In the genomic region with DNA sequence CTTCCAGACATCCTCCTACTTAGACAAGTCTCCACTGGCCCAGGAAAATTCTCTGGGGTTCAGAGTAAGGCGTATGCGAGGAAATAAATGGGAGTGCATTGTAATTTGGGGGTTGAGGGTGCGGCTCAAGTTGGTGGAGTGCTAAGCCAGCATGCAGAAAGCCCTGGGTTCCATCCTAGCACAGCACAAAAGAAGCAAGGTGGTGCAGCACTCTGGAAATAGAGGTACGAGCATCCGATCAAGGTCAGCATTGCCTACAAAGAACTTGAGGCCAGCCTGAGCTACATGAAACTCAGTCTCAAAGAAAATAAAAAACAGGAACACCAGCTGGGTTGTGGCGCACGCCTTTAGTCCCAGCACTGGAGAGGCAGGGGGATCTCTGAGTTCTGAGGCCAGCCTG, we compare ENCODE assay signal across 7 mouse cellular contexts. TPM values are rescaled to one million over a fixed set of nuclear protein-coding genes. Genes with fewer than 3 reads are reported as not detected.
DNase-seq lines count a peak whose midpoint lies in the region; ATAC-seq and TF ChIP-seq lines count a peak whose summit lies in the region.

Nanos3 (minus strand) TSS at position 101 of the 400 bp plus-strand sequence.

- TF ChIP-seq CTCF in small intestine, adult 2 months (IDR thresholded peaks at IDR 0.05; ENCODE audit: extremely low read depth, insufficient read length, insufficient replicate concordance, low read depth, low read length) = no peak

- peak within 1 kb of the TSS; percentile 87 for H3K27ac ChIP-seq in lung, embryonic 15.5 days
- peak within 1 kb of the TSS; percentile 100 for H3K27ac ChIP-seq in forebrain, embryonic 10.5 days
- H3K27ac ChIP-seq in limb, embryonic 11.5 days (replicated peaks; ENCODE audit: low read depth, low read length) = peak within 1 kb of the TSS; percentile 93; the same call in 1 of the 2 replicates
- no peak within 1 kb of the TSS for H3K27ac ChIP-seq in small intestine, adult 2 months (ENCODE audit: insufficient read depth, low read depth, low read length)

- H3K27me3 ChIP-seq in lung, embryonic 15.5 days = no peaks in the 10 kb centered on the region
- peaks cover 39% of the 10 kb centered on the region for H3K27me3 ChIP-seq in forebrain, embryonic 10.5 days (ENCODE audit: poor library complexity, severe bottlenecking)
- H3K27me3 ChIP-seq in limb, embryonic 11.5 days (ENCODE audit: control insufficient read depth, insufficient read depth, low read length) = no peaks in the 10 kb centered on the region
- peaks cover 11% of the 10 kb centered on the region for H3K27me3 ChIP-seq in small intestine, adult 2 months (ENCODE audit: control insufficient read depth, insufficient read depth, low read length)

- peak within 1 kb of the TSS; percentile 87 for H3K4me3 ChIP-seq in lung, embryonic 15.5 days
- peak within 1 kb of the TSS; percentile 91 for H3K4me3 ChIP-seq in forebrain, embryonic 10.5 days
- peak within 1 kb of the TSS; percentile 83 for H3K4me3 ChIP-seq in limb, embryonic 11.5 days (ENCODE audit: low read depth, low read length)
- H3K4me3 ChIP-seq in small intestine, adult 2 months (ENCODE audit: low read depth, low read length) = peak within 1 kb of the TSS; percentile 72

- ATAC-seq in lung, embryonic 15.5 days (ENCODE audit: borderline replicate concordance, extremely low read depth, low FRiP score, low TSS enrichment) = no peak
- no peak for ATAC-seq in limb, embryonic 11.5 days (ENCODE audit: insufficient number of reproducible peaks, low FRiP score, low TSS enrichment, low read depth)

- TF ChIP-seq POLR2A in small intestine, adult 2 months (IDR thresholded peaks at IDR 0.05; ENCODE audit: low read depth, low read length) = no peak

- peak within 1 kb of the TSS; percentile 91 for H3K9ac ChIP-seq in lung, embryonic 15.5 days
- peak within 1 kb of the TSS; percentile 99 for H3K9ac ChIP-seq in limb, embryonic 11.5 days (ENCODE audit: low read length)

- H3K36me3 ChIP-seq in lung, embryonic 15.5 days = no peaks in the 10 kb centered on the region
- peaks cover 6% of the 10 kb centered on the region; the same call in 1 of the 2 replicates for H3K36me3 ChIP-seq in forebrain, embryonic 10.5 days (replicated peaks)
- no peaks in the 10 kb centered on the region; the same call in 1 of the 2 replicates for H3K36me3 ChIP-seq in limb, embryonic 11.5 days (ENCODE audit: control insufficient read depth, insufficient read depth, low read length)
- H3K36me3 ChIP-seq in small intestine, adult 2 months (ENCODE audit: control insufficient read depth, insufficient read depth, low read length) = no peaks in the 10 kb centered on the region

- peaks cover 65% of the 10 kb centered on the region for H3K4me1 ChIP-seq in lung, embryonic 15.5 days
- peaks cover 60% of the 10 kb centered on the region for H3K4me1 ChIP-seq in forebrain, embryonic 10.5 days
- peaks cover 27% of the 10 kb centered on the region for H3K4me1 ChIP-seq in limb, embryonic 11.5 days (ENCODE audit: control insufficient read depth, insufficient read depth, low read length)
- H3K4me1 ChIP-seq in small intestine, adult 2 months (ENCODE audit: control insufficient read depth, insufficient read depth, insufficient read length, low read length) = peaks cover 16% of the 10 kb centered on the region

- WGBS in lung, embryonic 15.5 days = 92% methylated on average over 7 of the region's 7 CpGs
- WGBS in forebrain, embryonic 10.5 days = 93% methylated on average over 7 of the region's 7 CpGs
- WGBS in limb, embryonic 11.5 days = 91% methylated on average over 7 of the region's 7 CpGs
- WGBS in small intestine, adult 2 months = 96% methylated on average over 7 of the region's 7 CpGs

- no peak for DNase-seq in lung, adult 18-20 months
- no peak for DNase-seq in forebrain, embryonic 10.5 days (ENCODE audit: extremely low spot score, low spot score)
- DNase-seq in limb, embryonic 11.5 days (ENCODE audit: low spot score) = no peak
- DNase-seq in embryo, embryonic 10 days (ENCODE audit: low spot score) = no peak
- no peak for DNase-seq in right cerebral cortex, adult 18-20 months

- peak within 1 kb of the TSS; percentile 88 for H3K4me2 ChIP-seq in lung, embryonic 15.5 days
- peak within 1 kb of the TSS; percentile 59 for H3K4me2 ChIP-seq in limb, embryonic 11.5 days (ENCODE audit: low read depth, severe bottlenecking)

- no peaks in the 10 kb centered on the region for H3K9me3 ChIP-seq in lung, embryonic 15.5 days
- H3K9me3 ChIP-seq in forebrain, embryonic 10.5 days = no peaks in the 10 kb centered on the region
- no peaks in the 10 kb centered on the region for H3K9me3 ChIP-seq in limb, embryonic 11.5 days (ENCODE audit: control insufficient read depth, low read length)

RNA-seq across cellular contexts. Expression of gene Nanos3, which starts in this region (rescaled TPM):
- polyA plus RNA-seq in lung, embryonic 15.5 days (2015; fragmentation: Nextera tagmentation; extraction: Ambion mirVana) = 2.7 and 3.2 TPM in 2 replicates
- 2.6 and 3.7 TPM in 2 replicates for polyA plus RNA-seq in forebrain, embryonic 10.5 days (2016; fragmentation: Nextera tagmentation; extraction: Ambion mirVana)
- 4.3 and 4.9 TPM in 2 replicates for polyA plus RNA-seq in limb, embryonic 11.5 days (2014; fragmentation: Nextera tagmentation; extraction: Ambion mirVana)
- 0.22 and 0.62 TPM in 2 replicates for polyA plus RNA-seq in small intestine, adult 2 months (2012; rRNA removed)
